Mouse (Mus musculus) left cerebral cortex, postnatal 10 days (tissue): ENCODE results near the gene Hcn1. TPM values are rescaled to one million over a fixed set of nuclear protein-coding genes. Genes with fewer than 3 reads are reported as not detected.

Experiments used
- DNase-seq, 2 experiments: peaks; one replicate each; pipeline ENCODE4 v3.0.0; 2021 to 2022; ENCODE audit warnings: low spot score in 2 of 2, mixed read lengths in 1 of 2; ENCODE audit errors: extremely low spot score in 1 of 2
- intact Hi-C: fragments of 180-260 bp; cut with DNase I; formaldehyde crosslinking; loops from one replicate; pipeline ENCODE4 v1.15.1; 2025
- total RNA-seq, 2 experiments: library from RNA; stranded (reverse); gene quantifications; 2 replicates each; pipeline ENCODE4 v1.2.3; 2021

Gene Hcn1
- 10 to 100 TPM; 27.0 to 27.5 TPM for total RNA-seq

- intact Hi-C loops, result loop anchor here (2.0 to 10.0 kb wide), 3 partner anchors 267 to 747 kb away; no protein-coding TSS in a partner anchor
Measured at GRCm38 (mm10) chr13:117602181-117602580, at the start of gene Hcn1. Gene Hcn1, plus strand, starts transcription at chr13:117602320.

GRCm38 (mm10) chr13:117567251-117567650 is 34.9 kb upstream of the Hcn1 start:
- DNase-seq, result peak; percentile 21 to 31
- intact Hi-C loops, result no loop called here

More at GRCm38 (mm10) chr13:117602181-117602580, at the start of gene Hcn1:
- peak; percentile 71 to 81 for DNase-seq

- no peak for DNase-seq
- intact Hi-C loops, result no loop called here
Measured at GRCm38 (mm10) chr13:117571747-117572146, 30.4 kb upstream of the Hcn1 start.

- no peak for DNase-seq
- intact Hi-C loops, result no loop called here
Measured at GRCm38 (mm10) chr13:117594494-117595182, 7.5 kb upstream of the Hcn1 start.

GRCm38 (mm10) chr13:117595183-117595532 is 7.0 kb upstream of the Hcn1 start:
- intact Hi-C loops, result no loop called here
- DNase-seq, result no peak

- no peak for DNase-seq
- intact Hi-C loops, result loop anchor here (10.0 kb wide), 2 partner anchors 267 to 623 kb away; no protein-coding TSS in a partner anchor
Measured at GRCm38 (mm10) chr13:117601331-117601965, 672 bp upstream of the Hcn1 start.

- DNase-seq, result peak in 1 of 2 experiments; percentile 55
- intact Hi-C loops, result loop anchor here (2.0 to 10.0 kb wide), 3 partner anchors 268 to 746 kb away; no protein-coding TSS in a partner anchor
Measured at GRCm38 (mm10) chr13:117602617-117603358, 668 bp downstream of the Hcn1 start.

GRCm38 (mm10) chr13:117603421-117603820 is 1.3 kb downstream of the Hcn1 start:
- DNase-seq, result peak in 1 of 2 experiments; percentile 17
- intact Hi-C loops, result loop anchor here (2.0 to 10.0 kb wide), 3 partner anchors 269 to 745 kb away; no protein-coding TSS in a partner anchor

- intact Hi-C loops, result loop anchor here (10.0 kb wide), 2 partner anchors 269 to 621 kb away; no protein-coding TSS in a partner anchor
- DNase-seq, result no peak
Measured at GRCm38 (mm10) chr13:117604073-117604472, 2.0 kb downstream of the Hcn1 start.

GRCm38 (mm10) chr13:117604971-117605750 is 3.0 kb downstream of the Hcn1 start:
- DNase-seq, result no peak
- intact Hi-C loops, result loop anchor here (10.0 kb wide), 2 partner anchors 270 to 620 kb away; no protein-coding TSS in a partner anchor

- DNase-seq, result no peak
- intact Hi-C loops, result no loop called here
Measured at GRCm38 (mm10) chr13:117611881-117612280, 9.8 kb downstream of the Hcn1 start.

- DNase-seq, result no peak
- intact Hi-C loops, result no loop called here
Measured at GRCm38 (mm10) chr13:117619544-117619943, 17.4 kb downstream of the Hcn1 start.

GRCm38 (mm10) chr13:117657501-117657900 is 55.4 kb downstream of the Hcn1 start:
- intact Hi-C loops, result no loop called here
- DNase-seq, result no peak

GRCm38 (mm10) chr13:117658414-117659175 is 56.5 kb downstream of the Hcn1 start:
- intact Hi-C loops, result no loop called here

GRCm38 (mm10) chr13:117659511-117659910 is 57.4 kb downstream of the Hcn1 start:
- intact Hi-C loops, result no loop called here
- DNase-seq, result peak; percentile 26 to 78

More at GRCm38 (mm10) chr13:117658414-117659175, 56.5 kb downstream of the Hcn1 start:
- peak in 1 of 2 experiments; percentile 14 for DNase-seq

GRCm38 (mm10) chr13:117662661-117663060 is 60.5 kb downstream of the Hcn1 start:
- intact Hi-C loops, result no loop called here
- no peak for DNase-seq

GRCm38 (mm10) chr13:117669303-117669702 is 67.2 kb downstream of the Hcn1 start:
- intact Hi-C loops, result no loop called here
- DNase-seq, result no peak

- DNase-seq, result no peak
Measured at GRCm38 (mm10) chr13:117671851-117672250, 69.7 kb downstream of the Hcn1 start.

More at GRCm38 (mm10) chr13:117671851-117672250, 69.7 kb downstream of the Hcn1 start:
- intact Hi-C loops, result no loop called here
